Mouse (Mus musculus): ENCODE measurements around the gene Pappa. TPM values are rescaled to one million over a fixed set of nuclear protein-coding genes. Genes with fewer than 3 reads are reported as not detected.

Gene Pappa
- total RNA-seq, 1 experiment from 2014 or later: 0.39 TPM

- no peak for DNase-seq
These were observed 209.7 kb downstream of the Pappa start for GRCm38 (mm10) chr4:65333718-65334117.

GRCm38 (mm10) chr4:65341766-65342165 is 217.8 kb downstream of the Pappa start:
- DNase-seq: no peak

GRCm38 (mm10) chr4:65350521-65350920 is 226.5 kb downstream of the Pappa start:
- no peak for DNase-seq

GRCm38 (mm10) chr4:65354580-65354979 is 230.6 kb downstream of the Pappa start:
- no peak for DNase-seq

- DNase-seq: no peak
These were observed 243.2 kb downstream of the Pappa start for GRCm38 (mm10) chr4:65367135-65367534.

GRCm38 (mm10) chr4:65372731-65373130 is 248.8 kb downstream of the Pappa start:
- DNase-seq: no peak

- DNase-seq: no peak
These were observed 249.9 kb downstream of the Pappa start for GRCm38 (mm10) chr4:65373841-65374240.

GRCm38 (mm10) chr4:65376571-65376970 is 252.6 kb downstream of the Pappa start:
- DNase-seq: no peak

- DNase-seq: no peak
These were observed 255.5 kb downstream of the Pappa start for GRCm38 (mm10) chr4:65379461-65379860.

GRCm38 (mm10) chr4:65383070-65383469 is 259.1 kb downstream of the Pappa start:
- no peak for DNase-seq

GRCm38 (mm10) chr4:65391001-65391400 is 267.0 kb downstream of the Pappa start:
- DNase-seq: no peak

GRCm38 (mm10) chr4:65396806-65397205 is 272.8 kb downstream of the Pappa start:
- no peak for DNase-seq

- DNase-seq: no peak
These were observed 275.5 kb downstream of the Pappa start for GRCm38 (mm10) chr4:65399457-65399856.

- DNase-seq: no peak
These were observed 278.3 kb downstream of the Pappa start for GRCm38 (mm10) chr4:65402286-65402685.

GRCm38 (mm10) chr4:65402836-65403634 is 279.1 kb downstream of the Pappa start:
- DNase-seq: no peak

Data from adrenal gland, postnatal 25 days (tissue).